Mouse (Mus musculus) lung, postnatal 36 days (tissue): ENCODE results near the gene Map9.
"Not testable (repeated sequence)": the region's sequence is repeated elsewhere in the genome, so short reads cannot be mapped to it uniquely, and the experiment has no call there.

Experiments
- DNase-seq: peaks from one replicate; pipeline ENCODE4 v3.0.0; 2022; ENCODE audit warnings: mixed read lengths

Gene Map9

DNA sequence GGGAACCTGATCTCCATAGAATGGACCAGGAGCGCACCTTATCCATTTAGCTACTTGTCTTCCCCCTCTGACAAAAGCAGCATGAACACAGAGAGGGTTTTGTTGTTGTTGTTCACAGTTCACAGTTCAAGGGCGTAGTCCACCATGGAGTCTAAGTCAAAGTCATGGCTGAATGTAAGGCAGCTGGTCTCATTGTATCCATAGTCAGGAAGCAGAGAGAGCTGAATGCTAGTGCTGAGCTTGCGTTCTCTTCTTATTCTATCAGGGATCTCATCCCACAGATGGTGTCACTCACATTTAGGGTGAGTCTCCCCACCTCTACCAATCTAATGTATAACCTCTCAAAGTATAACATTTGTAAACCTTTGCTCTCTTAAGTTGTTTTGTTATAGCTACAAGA, 60.1 kb downstream of the Map9 start:
- DNase-seq: no peak

DNA sequence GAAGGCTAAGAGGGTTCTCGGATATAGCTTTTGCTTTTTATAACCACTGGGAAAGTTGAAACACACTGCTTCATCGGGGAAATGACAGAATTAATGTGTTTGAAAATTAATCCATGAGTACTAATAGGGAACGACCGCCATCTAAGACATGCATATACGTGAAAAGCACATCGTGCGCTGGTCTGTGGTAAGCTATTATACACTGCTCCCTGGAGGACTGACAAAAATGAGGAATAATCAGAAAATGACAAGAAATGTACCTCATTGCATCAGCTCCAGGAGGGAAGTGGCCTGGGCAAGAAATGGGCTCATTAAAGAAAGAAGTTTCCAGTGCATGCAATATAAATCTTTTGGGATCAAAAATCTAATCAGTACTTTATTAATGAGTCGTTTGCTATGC, 77.5 kb downstream of the Map9 start:
- no peak for DNase-seq

GRCm38 (mm10) chr3:82440976-82441375, 83.1 kb downstream of the Map9 start:
- no peak for DNase-seq

- DNase-seq: not testable (repeated sequence)
Measured at GRCm38 (mm10) chr3:82441601-82442000, 83.8 kb downstream of the Map9 start.
